Mouse (Mus musculus) right cerebral cortex, adult 18-20 months (tissue): Measurements from ENCODE around the gene Hmcn1.
A peak's percentile ranks its signal among the peaks of the same experiment; 100 is the strongest.

Experiments used
- DNase-seq: peaks from one replicate; pipeline ENCODE4 v3.0.0; 2022; ENCODE audit warnings: mixed read lengths

The Hmcn1 gene

GRCm38 (mm10) chr1:150991745-150992554 lies 1.3 kb downstream of the Hmcn1 start:
- no peak for DNase-seq

DNA sequence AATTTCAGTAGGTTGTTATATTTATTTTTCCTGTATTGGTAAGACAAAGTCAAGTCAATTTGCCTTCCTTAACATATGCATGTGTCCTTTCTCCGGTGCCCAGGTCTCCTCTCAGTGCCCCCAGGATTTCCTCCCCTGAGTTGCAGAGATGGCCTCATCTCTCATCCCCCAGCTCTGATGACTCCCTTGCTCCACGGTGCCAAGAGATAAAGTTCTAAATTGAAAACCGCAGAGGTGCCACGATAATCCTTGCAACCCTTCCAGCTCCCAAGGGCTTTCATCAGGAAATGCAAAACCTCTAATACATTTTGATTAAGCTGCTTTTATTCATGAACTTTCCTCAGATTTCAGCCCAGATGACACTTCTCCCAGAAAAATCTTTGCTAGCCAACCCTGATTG lies 8.3 kb downstream of the Hmcn1 start:
- no peak for DNase-seq

DNA sequence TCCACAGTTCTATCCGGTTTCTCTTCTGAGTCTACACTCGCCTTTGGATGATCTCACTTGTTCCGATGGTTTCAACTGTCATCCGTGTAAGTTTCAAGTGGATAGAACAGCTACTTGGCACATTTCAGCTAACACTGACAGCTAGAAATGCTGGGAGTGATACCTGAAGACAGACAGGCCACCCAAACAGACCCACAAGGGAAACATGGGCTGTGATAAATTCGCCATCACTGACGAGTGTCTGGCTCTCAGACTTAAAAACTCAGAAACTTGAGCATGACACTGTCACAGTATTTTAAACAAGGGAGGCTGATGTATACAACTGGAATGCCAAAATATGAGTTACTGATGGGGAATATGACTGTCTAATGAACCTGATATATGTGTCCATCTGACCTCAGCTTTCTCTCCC lies 9.1 kb downstream of the Hmcn1 start:
- DNase-seq = no peak

GRCm38 (mm10) chr1:150978651-150979050 lies 14.6 kb downstream of the Hmcn1 start:
- no peak for DNase-seq

- no peak for DNase-seq
These were observed 17.0 kb downstream of the Hmcn1 start for GRCm38 (mm10) chr1:150976263-150976662.

- DNase-seq = no peak
These were observed 33.7 kb downstream of the Hmcn1 start for GRCm38 (mm10) chr1:150959486-150960074.

GRCm38 (mm10) chr1:150951004-150951403 lies 42.2 kb downstream of the Hmcn1 start:
- no peak for DNase-seq

- DNase-seq = no peak
These were observed 43.2 kb downstream of the Hmcn1 start for GRCm38 (mm10) chr1:150950046-150950445.

DNA sequence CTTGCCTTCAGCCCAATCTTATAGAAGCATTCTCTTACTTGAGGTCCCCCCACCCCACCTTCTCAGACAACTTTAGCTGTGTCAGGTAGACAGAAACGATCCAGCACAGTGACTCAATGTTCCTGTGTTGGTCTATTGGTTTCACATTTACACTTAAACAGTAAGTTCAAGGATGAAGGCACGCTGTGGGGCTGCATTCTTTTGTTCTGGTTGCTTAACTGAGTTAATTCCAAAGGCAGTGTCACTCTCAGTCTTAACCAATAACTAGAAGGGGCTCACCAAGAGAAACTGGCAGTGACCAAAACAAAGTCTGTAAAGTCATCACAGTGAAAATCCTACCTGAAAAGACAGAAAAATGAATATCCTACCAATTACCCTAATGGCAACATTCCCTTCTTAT lies 44.3 kb downstream of the Hmcn1 start:
- DNase-seq = no peak

GRCm38 (mm10) chr1:150943601-150944000 lies 49.6 kb downstream of the Hmcn1 start:
- no peak for DNase-seq

GRCm38 (mm10) chr1:150942143-150942542 lies 51.1 kb downstream of the Hmcn1 start:
- no peak for DNase-seq

DNA sequence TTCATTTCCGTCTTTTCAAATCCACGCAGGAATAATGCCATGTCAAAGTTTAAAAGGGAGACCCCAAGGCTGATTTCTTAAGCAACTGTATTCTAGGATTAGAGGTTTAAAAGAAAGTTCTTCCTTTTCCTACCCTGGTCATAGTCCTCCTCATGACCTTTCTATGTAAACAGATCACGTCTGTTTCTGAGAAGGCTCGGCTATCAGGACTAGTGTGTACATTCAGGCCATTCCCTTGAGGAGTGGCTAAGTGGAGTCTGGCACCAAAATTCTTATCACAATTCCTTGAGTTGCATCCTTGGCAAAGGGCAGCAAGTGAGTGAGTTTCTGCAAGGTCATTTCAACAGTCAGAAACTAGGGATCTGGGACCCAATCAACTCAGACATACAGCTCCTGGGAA lies 56.4 kb downstream of the Hmcn1 start:
- DNase-seq = no peak

- DNase-seq = peak; percentile 23
These were observed 59.6 kb downstream of the Hmcn1 start for GRCm38 (mm10) chr1:150933616-150934015.

- no peak for DNase-seq
These were observed 72.4 kb downstream of the Hmcn1 start for GRCm38 (mm10) chr1:150920860-150921259.

DNA sequence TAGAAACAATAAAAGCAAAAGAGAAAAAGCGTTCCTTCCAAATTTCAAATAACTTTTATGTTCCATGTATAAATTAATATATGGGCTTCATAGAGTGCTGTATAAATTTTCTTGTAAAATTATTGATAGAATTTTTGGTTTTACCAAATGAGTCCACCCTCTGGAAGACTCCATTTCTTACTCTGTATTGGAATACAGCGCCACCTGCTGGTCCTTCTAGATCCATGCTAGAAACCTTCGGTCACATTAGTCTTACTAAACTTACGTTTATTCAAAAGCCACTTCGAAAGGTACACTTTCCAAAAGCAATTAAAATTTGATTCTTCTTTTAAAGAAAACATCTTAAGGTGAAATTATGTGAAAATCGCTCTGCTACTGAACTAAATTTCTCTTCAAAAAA lies 73.0 kb downstream of the Hmcn1 start:
- peak; percentile 43 for DNase-seq

GRCm38 (mm10) chr1:150914936-150915335 lies 78.3 kb downstream of the Hmcn1 start:
- no peak for DNase-seq

- DNase-seq = no peak
These were observed 79.6 kb downstream of the Hmcn1 start for GRCm38 (mm10) chr1:150913586-150914136.

- DNase-seq = no peak
These were observed 83.6 kb downstream of the Hmcn1 start for GRCm38 (mm10) chr1:150909642-150910041.

DNA sequence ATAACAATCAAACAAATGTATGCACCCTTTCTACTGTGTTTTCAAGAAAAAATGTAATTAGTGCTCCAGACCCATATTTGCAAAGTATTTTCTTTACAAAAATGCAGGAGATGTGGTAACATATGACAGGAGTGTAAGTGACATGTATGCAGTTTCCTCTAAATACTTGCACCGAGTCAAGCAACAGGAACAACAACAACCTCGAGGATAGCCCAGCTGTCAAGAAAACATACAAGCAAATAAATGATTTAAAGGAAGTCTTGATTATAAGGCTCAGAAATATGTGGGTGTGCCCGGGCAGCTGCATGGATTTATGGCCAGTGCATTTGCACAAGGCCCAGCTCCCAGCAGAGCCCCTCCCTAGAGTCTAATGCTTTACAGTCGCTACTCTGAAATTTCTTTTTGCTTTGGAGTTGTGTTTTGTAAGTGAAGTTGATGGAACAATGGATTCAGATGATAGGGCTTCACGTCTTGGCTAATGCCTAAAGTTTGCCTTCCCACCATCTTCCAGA lies 99.5 kb downstream of the Hmcn1 start:
- no peak for DNase-seq

- DNase-seq = no peak
These were observed 103.2 kb downstream of the Hmcn1 start for GRCm38 (mm10) chr1:150890017-150890416.

- DNase-seq = no peak
These were observed 107.0 kb downstream of the Hmcn1 start for GRCm38 (mm10) chr1:150886267-150886666.

- DNase-seq = no peak
These were observed 114.8 kb downstream of the Hmcn1 start for GRCm38 (mm10) chr1:150878421-150878820.

DNA sequence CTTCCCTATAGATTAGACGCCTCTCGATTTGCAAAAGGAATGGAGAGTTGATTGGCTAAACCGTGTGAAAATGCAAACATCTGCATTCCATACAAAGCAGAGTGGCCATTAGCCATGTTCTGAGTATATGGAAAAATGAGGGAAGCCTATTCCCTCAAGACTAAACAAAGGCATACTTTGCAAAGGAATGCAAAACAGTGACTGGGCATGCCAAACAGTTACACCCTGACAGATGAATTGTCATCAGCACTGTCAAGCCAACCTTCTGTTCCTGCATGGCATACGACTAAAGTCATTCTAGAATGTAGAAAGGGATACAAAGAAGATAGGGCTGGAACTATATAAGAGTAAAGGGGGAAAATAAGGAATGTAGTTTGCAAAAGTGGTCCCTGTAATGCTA lies 115.3 kb downstream of the Hmcn1 start:
- no peak for DNase-seq

- no peak for DNase-seq
These were observed 119.2 kb downstream of the Hmcn1 start for GRCm38 (mm10) chr1:150874025-150874424.
